Mouse (Mus musculus) limb, embryonic 11.5 days (tissue): ENCODE data around the gene Galntl6. TPM values are rescaled to one million over a fixed set of nuclear protein-coding genes. Genes with fewer than 3 reads are reported as not detected.

ENCODE experiments used
- ATAC-seq: fragments of 200-750 bp; cut with Nextera tagmentation; 2 replicates; pipeline ENCODE4 v1.8.0; 2017; ENCODE audit warnings: low read depth; ENCODE audit not compliant: insufficient number of reproducible peaks, low FRiP score, low TSS enrichment
- DNase-seq: peaks from one replicate; pipeline ENCODE4 v3.0.0-alpha.2; 2015; ENCODE audit warnings: low spot score
- H3K27ac ChIP-seq: fragments of 300-500 bp; sonication (generic); replicated peaks from 2 replicates; pipeline ENCODE4 v1.5.1; 2014; ENCODE audit warnings: low read depth, mild to moderate bottlenecking, low read length
- H3K27me3 ChIP-seq: fragments of 300-500 bp; sonication (generic); 2 replicates; pipeline ENCODE4 v1.6.1; 2014; ENCODE audit warnings: mild to moderate bottlenecking, low read length, mixed read lengths; ENCODE audit not compliant: control insufficient read depth, insufficient read depth
- H3K36me3 ChIP-seq: fragments of 300-500 bp; sonication (generic); 2 replicates; pipeline ENCODE4 v1.6.1; 2014; ENCODE audit warnings: mild to moderate bottlenecking, low read length, moderate library complexity, mixed read lengths; ENCODE audit not compliant: control insufficient read depth, insufficient read depth
- H3K4me1 ChIP-seq: fragments of 300-500 bp; sonication (generic); 2 replicates; pipeline ENCODE4 v1.6.1; 2014; ENCODE audit warnings: low read length, mixed read lengths; ENCODE audit not compliant: control insufficient read depth, insufficient read depth
- H3K4me2 ChIP-seq: fragments of 300-500 bp; sonication (generic); 2 replicates; pipeline ENCODE4 v1.6.1; 2014; ENCODE audit warnings: low read depth, mild to moderate bottlenecking, moderate library complexity; ENCODE audit not compliant: severe bottlenecking
- H3K4me3 ChIP-seq: fragments of 300-500 bp; sonication (generic); 2 replicates; pipeline ENCODE4 v1.5.1; 2014; ENCODE audit warnings: low read depth, low read length
- H3K9ac ChIP-seq: fragments of 300-500 bp; sonication (generic); 2 replicates; pipeline ENCODE4 v1.6.1; 2014; ENCODE audit warnings: mild to moderate bottlenecking, low read length
- H3K9me3 ChIP-seq: fragments of 300-500 bp; sonication (generic); 2 replicates; pipeline ENCODE4 v1.6.1; 2016; ENCODE audit warnings: low read length; ENCODE audit not compliant: control insufficient read depth
- WGBS: fragments of 180-500 bp; shearing (Covaris S2); extraction: QIAGEN DNeasy Blood & Tissue Kit; methylation state at CpG from one replicate; pipeline ENCODE4 v1.1.7; 2014; 5-methylcytosine and 5-hydroxymethylcytosine counted together
- polyA plus RNA-seq: library from polyadenylated mRNA; unstranded; fragments of >200 nt; fragmentation: Nextera tagmentation; extraction: Ambion mirVana; gene quantifications from 2 replicates; pipeline ENCODE4 v1.2.1, GENCODE M21; 2014

Galntl6 gene
- polyA plus RNA-seq, result 0.45 and 1.6 TPM in 2 replicates

DNA sequence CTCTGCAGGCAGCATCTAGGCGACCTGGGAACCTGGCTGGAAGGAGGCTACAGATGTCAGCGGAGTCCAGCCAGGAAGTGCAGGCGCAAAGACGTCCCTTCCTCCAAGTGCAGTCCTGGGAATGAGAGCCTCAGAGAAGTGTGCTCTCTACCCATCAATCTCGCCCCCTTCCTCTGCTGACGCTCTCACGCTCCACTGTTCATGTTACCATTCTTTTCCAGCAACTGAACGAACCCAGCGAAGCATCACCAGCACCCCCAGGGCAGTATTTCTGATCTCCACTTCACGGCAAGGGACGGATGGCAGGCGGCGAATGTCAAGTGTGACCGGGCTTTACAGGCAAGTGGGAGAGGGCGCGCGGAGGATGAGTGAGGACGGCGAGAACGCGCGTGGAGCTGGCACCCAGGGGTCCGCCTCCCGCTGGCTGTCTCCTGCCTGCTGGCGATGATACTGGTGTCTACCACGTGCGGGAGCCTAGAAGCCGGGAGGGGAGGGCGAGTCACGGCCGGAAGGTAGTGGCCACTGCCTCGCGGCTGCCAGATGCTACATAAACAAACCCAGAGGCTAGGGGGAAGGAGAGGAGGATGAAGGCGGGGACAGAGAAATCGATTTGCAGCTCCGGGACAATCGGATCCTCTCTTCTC is at the start of gene Galntl6:
Gene Galntl6, minus strand, starts transcription at position 445 of the 644 bp plus-strand sequence.
- no peaks in the 10 kb centered on the region for H3K36me3 ChIP-seq
- no peak within 1 kb of the TSS for H3K27ac ChIP-seq
- DNase-seq (peak; percentile 63), ATAC-seq (peak; percentile 56)
- WGBS, result under 1% methylated on average over 37 of the region's 37 CpGs
- H3K4me2 ChIP-seq, result peak within 1 kb of the TSS; percentile 98
- H3K4me3 ChIP-seq, result peak within 1 kb of the TSS; percentile 57
- H3K4me1 ChIP-seq, result 0 out of 2 replicates have a peak, but pooled peaks cover 3% of the 10 kb centered on the region
- peaks cover 3% of the 10 kb centered on the region; the same call in 1 of the 2 replicates for H3K27me3 ChIP-seq
- no peaks in the 10 kb centered on the region for H3K9me3 ChIP-seq
- peak within 1 kb of the TSS; percentile 53 for H3K9ac ChIP-seq

DNA sequence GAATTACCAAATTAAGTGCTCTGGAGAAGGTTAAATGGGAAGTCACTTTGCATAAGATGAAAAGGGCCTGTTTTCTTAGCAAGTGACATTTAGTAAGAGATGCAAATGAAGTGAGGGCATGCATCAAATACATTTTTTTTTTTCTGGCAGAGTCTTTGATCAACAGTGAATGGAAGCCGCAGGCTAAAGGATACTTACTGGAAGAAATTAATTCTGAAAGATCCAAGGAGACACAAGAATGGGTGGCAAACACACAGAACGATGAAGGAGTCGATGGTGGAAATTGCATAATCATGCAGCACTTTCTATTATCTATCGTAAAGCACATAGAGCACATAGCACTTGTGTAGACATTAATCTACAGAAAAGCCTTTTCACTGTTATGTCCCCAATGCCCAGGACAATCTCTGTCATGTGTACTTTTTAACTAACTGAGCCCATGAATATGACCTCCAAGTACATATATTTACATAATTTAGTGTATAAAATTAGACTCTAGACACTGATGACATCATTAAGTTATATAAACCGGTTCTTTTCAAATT is 44.8 kb upstream of the Galntl6 start:
- Histone ChIP-seq H3K27me3 (no peaks in the 10 kb centered on the region), H3K27ac (no peak overlapping the region), H3K4me1 (no peaks in the 10 kb centered on the region), H3K9ac (no peak overlapping the region), H3K36me3 (no peaks in the 10 kb centered on the region), H3K4me2 (no peak overlapping the region), H3K9me3 (no peaks in the 10 kb centered on the region), H3K4me3 (no peak overlapping the region)
- ATAC-seq (no peak), DNase-seq (no peak)
- 87% methylated on average over 5 of the region's 5 CpGs for WGBS

DNA sequence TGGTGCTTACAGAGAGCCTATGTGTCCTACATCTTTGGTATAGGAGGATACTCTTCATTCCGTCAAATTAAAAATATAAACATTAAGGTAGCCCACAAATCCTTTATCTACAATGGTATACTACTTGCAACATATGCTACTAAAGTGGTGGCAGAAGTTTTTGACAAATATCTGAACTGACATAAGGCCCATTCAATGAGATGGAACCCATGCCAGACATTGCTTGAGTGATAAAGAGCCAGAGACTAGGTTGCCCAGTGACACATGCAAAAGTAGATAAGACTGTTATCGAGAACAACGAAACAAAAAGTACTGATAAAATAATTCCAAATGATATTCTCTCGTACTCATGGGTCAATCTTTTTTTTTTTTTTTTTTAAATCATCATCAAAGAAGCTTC is 31.3 kb upstream of the Galntl6 start:
- Histone ChIP-seq H3K4me3 (no peak overlapping the region), H3K4me1 (no peaks in the 10 kb centered on the region), H3K36me3 (no peaks in the 10 kb centered on the region), H3K9ac (no peak overlapping the region), H3K4me2 (no peak overlapping the region), H3K9me3 (no peaks in the 10 kb centered on the region), H3K27ac (no peak overlapping the region), H3K27me3 (no peaks in the 10 kb centered on the region)
- WGBS, result 94% methylated on average over 4 of the region's 4 CpGs
- no peak for DNase-seq
- ATAC-seq, result no peak

DNA sequence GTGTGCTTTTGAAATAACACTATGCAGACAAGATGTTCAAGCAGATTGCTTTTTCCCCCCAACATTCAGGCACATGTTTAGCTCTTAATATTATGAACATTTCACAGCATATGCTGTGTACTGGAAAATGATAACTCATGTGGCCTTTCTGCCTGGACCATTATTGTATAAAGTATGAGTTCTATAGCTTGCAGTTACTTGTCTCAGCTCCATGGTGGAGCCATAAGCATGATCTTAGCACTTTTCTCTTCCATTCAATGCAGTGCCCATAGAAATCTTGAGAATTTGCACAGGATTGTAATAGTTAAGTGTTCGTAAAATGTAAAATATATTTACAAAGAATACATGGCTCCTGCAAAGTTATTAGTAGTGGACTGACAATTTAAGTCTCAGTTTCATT is 18.6 kb upstream of the Galntl6 start:
- no peak overlapping the region for H3K27ac ChIP-seq
- H3K4me3 ChIP-seq, result no peak overlapping the region
- ATAC-seq (no peak), DNase-seq (no peak)
- H3K4me2 ChIP-seq, result no peak overlapping the region
- H3K9me3 ChIP-seq, result no peaks in the 10 kb centered on the region
- no peaks in the 10 kb centered on the region for H3K27me3 ChIP-seq
- no peaks in the 10 kb centered on the region for H3K36me3 ChIP-seq
- H3K9ac ChIP-seq, result no peak overlapping the region
- no peaks in the 10 kb centered on the region for H3K4me1 ChIP-seq
- WGBS, result 85% methylated on average over 1 of the region's 1 CpGs

DNA sequence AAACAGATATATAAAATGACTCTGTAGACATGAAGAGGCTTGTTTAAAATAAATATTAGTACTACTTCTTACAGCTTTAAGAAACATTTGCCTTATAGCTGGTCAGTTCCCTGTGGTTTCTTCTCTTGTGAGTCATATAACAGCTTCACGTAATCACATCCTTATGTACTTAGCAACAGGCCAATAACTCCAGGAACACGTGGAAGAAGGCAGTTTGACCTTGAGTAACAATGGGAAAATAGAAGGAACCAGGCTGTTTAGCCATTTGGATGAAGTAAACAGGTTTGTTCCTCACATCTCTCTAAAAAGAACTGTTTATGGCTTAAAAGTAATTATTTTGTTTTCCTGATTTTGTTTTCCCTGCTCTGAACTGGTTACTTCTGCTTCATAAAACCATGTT is 2.7 kb upstream of the Galntl6 start:
- H3K4me1 ChIP-seq, result 0 out of 2 replicates have a peak, but pooled peaks cover 3% of the 10 kb centered on the region
- ATAC-seq, result no peak
- DNase-seq, result no peak
- H3K4me3 ChIP-seq, result no peak overlapping the region
- peaks cover 3% of the 10 kb centered on the region; the same call in 1 of the 2 replicates for H3K27me3 ChIP-seq
- no peak overlapping the region for H3K4me2 ChIP-seq
- H3K9me3 ChIP-seq, result no peaks in the 10 kb centered on the region
- H3K27ac ChIP-seq, result no peak overlapping the region
- WGBS, result 25% methylated on average over 2 of the region's 2 CpGs
- no peak overlapping the region for H3K9ac ChIP-seq
- no peaks in the 10 kb centered on the region for H3K36me3 ChIP-seq

DNA sequence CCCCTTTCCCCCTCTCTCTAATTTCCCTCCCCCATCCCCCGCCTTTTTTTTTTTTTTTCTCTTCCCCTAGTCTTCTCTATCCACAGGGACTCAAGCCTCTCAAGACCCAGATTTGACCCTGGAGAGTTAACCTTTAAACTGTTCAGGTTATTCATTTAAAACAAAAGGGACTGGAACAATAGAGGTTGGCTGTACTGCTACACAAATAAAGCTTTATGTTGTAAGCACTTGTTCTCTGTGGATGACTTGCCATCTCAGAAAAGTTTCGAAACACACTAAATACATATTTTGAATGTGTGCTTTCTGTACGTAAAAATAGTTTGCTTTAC is 1.2 kb upstream of the Galntl6 start:
- WGBS, result 91% methylated on average over 2 of the region's 3 CpGs
- 0 out of 2 replicates have a peak, but pooled peaks cover 3% of the 10 kb centered on the region for H3K4me1 ChIP-seq
- H3K4me3 ChIP-seq, result no peak overlapping the region
- no peak for ATAC-seq
- no peaks in the 10 kb centered on the region for H3K36me3 ChIP-seq
- H3K9me3 ChIP-seq, result no peaks in the 10 kb centered on the region
- H3K4me2 ChIP-seq, result no peak overlapping the region
- DNase-seq, result no peak
- H3K9ac ChIP-seq, result no peak overlapping the region
- no peak overlapping the region for H3K27ac ChIP-seq
- H3K27me3 ChIP-seq, result peaks cover 3% of the 10 kb centered on the region; the same call in 1 of the 2 replicates

DNA sequence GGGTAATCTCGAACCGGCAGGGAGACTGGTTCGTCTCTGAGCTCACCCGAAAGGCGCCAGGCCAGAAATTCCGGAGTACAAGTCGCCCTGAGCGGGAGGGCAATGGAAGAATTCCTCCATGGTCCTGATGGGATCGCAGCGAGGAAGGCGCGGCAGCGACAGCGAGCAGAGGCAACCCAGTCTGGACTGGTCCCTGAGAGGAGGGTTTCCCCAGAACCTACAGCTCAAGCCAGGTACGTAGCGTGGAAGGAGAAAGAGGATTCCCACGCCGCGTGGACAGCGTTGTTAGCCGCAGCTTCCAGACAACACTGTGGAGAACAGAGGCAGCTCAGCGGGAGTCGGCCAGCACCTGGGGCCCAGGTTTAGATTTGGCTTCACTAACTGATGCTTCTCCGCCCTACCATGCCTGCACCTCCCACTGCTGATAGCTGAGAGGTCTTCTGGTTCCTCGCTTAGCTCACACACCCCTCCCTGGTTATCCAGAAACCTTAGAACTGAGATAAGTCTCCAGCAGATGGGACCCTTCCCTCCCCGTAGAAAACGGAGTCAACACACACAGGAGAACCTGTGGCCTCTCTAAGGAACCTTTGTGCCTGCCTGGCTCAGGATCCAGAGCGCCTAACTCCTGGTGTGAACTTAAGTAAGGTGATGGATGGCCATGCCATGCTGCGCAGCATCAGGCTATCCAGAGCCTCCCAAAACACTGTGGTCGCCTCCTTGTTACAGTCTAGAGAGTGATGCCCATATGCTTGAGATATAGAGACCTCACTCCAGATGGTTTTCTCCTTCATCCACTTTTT is 600 bp upstream of the Galntl6 start:
- WGBS, result 2% methylated on average over 28 of the region's 30 CpGs
- DNase-seq (no peak), ATAC-seq (peak; percentile 61)
- H3K4me3 ChIP-seq, result peak overlapping the region; percentile 57
- no peaks in the 10 kb centered on the region for H3K36me3 ChIP-seq
- peak overlapping the region; percentile 53 for H3K9ac ChIP-seq
- H3K9me3 ChIP-seq, result no peaks in the 10 kb centered on the region
- H3K27me3 ChIP-seq, result peaks cover 3% of the 10 kb centered on the region; the same call in 1 of the 2 replicates
- peak overlapping the region; percentile 98 for H3K4me2 ChIP-seq
- H3K4me1 ChIP-seq, result 0 out of 2 replicates have a peak, but pooled peaks cover 3% of the 10 kb centered on the region
- no peak overlapping the region for H3K27ac ChIP-seq

DNA sequence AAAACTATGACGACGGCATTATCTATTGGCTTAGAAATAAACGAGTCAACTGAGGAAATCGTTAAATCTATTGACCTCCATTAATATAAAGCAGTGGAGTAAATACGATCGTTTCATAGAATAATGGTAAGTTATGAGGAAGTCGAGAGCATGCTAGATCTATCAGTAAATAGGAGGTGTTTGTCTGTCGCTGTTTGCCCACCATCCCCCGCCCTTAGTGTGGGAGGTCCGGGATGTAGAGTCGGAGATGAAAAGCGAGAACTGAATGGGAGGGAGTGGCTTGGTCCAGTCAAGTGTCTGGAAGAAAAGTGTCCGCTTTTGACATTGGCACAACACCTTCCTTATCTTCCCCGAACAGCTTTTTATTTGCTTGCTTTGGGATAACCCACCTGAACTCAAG is 763 bp downstream of the Galntl6 start, which contains the start of gene BC030500:
Gene BC030500, plus strand, starts transcription at position 79 of the 400 bp plus-strand sequence.
- no peaks in the 10 kb centered on the region for H3K9me3 ChIP-seq
- 0 out of 2 replicates have a peak, but pooled peaks cover 3% of the 10 kb centered on the region for H3K4me1 ChIP-seq
- WGBS, result 12% methylated on average over 14 of the region's 14 CpGs
- H3K27ac ChIP-seq, result no peak within 1 kb of the TSS
- no peaks in the 10 kb centered on the region for H3K36me3 ChIP-seq
- peaks cover 3% of the 10 kb centered on the region; the same call in 1 of the 2 replicates for H3K27me3 ChIP-seq
- H3K9ac ChIP-seq, result peak within 1 kb of the TSS; percentile 53
- peak within 1 kb of the TSS; percentile 98 for H3K4me2 ChIP-seq
- DNase-seq (no peak), ATAC-seq (0 out of 2 replicates have a peak, but pooled peaks have one; percentile 41)
- peak within 1 kb of the TSS; percentile 57 for H3K4me3 ChIP-seq
